Mouse (Mus musculus) heart, adult 2 months (tissue): ENCODE results near the gene Tmem11. TPM values are rescaled to one million over a fixed set of nuclear protein-coding genes. Genes with fewer than 3 reads are reported as not detected.
A peak's percentile ranks its signal among the peaks of the same experiment; 100 is the strongest.

Experiments
- DNase-seq, 2 experiments: peaks; one replicate each; pipeline ENCODE4 v3.0.0; 2021
- H3K27ac ChIP-seq: fragments of 200-600 bp; 2 replicates; pipeline ENCODE4 v1.8.1; 2022
- H3K27me3 ChIP-seq: fragments of 200-500 bp; 2 replicates; pipeline ENCODE4 v1.6.1; 2012; ENCODE audit warnings: mild to moderate bottlenecking, low read length, inconsistent platforms, mixed read lengths; ENCODE audit not compliant: control insufficient read depth, insufficient read depth
- H3K36me3 ChIP-seq: fragments of 200-500 bp; 2 replicates; pipeline ENCODE4 v1.6.1; 2012; ENCODE audit warnings: low read length, inconsistent platforms; ENCODE audit not compliant: control insufficient read depth, insufficient read depth
- H3K4me1 ChIP-seq: fragments of 200-500 bp; 2 replicates; pipeline ENCODE4 v1.6.1; 2011; ENCODE audit warnings: low read length; ENCODE audit not compliant: control insufficient read depth, insufficient read depth
- H3K4me3 ChIP-seq: fragments of 200-600 bp; 2 replicates; pipeline ENCODE4 v1.8.1; 2022
- H3K79me2 ChIP-seq: fragments of 200-500 bp; replicated peaks from 2 replicates; pipeline ENCODE4 v1.6.1; 2012; ENCODE audit warnings: mild to moderate bottlenecking, inconsistent platforms, low read length, moderate library complexity, mixed read lengths; ENCODE audit not compliant: control insufficient read depth, insufficient read depth
- H3K9ac ChIP-seq: fragments of 200-500 bp; 2 replicates; pipeline ENCODE4 v1.6.1; 2012; ENCODE audit warnings: low read depth, mild to moderate bottlenecking, control low read depth, inconsistent platforms, low read length, mixed read lengths
- CTCF ChIP-seq: fragments of 200-600 bp; IDR thresholded peaks from 2 replicates; pipeline ENCODE4 v1.8.1; 2022; ENCODE audit warnings: antibody characterized with exemption, mild to moderate bottlenecking, moderate library complexity
- EP300 ChIP-seq: fragments of 200-500 bp; IDR thresholded peaks from 2 replicates; pipeline ENCODE4 v1.6.1; 2011; ENCODE audit warnings: low read depth, low read length, control low read depth; ENCODE audit not compliant: insufficient read depth
- POLR2A ChIP-seq: fragments of 200-500 bp; IDR thresholded peaks from 2 replicates; pipeline ENCODE4 v1.6.1; 2011; ENCODE audit warnings: mild to moderate bottlenecking, low read depth, low read length, control low read depth; ENCODE audit not compliant: insufficient read depth
- WGBS: fragments of 180-500 bp; shearing (Covaris S2); methylation state at CpG from one replicate; pipeline ENCODE4 v1.1.7; 2018; 5-methylcytosine and 5-hydroxymethylcytosine counted together
- intact Hi-C: fragments of 180-260 bp; cut with DNase I; formaldehyde crosslinking; loops from one replicate; pipeline ENCODE4 v1.15.1; 2025
- polyA plus RNA-seq: library from polyadenylated mRNA; depleted of rRNA; stranded (reverse); fragments of >200 nt; gene quantifications from 2 replicates; pipeline ENCODE4 v1.2.3, GENCODE M21; 2012
- total RNA-seq, 2 experiments: library from RNA; stranded (reverse); gene quantifications; 2 replicates each; pipeline ENCODE4 v1.2.3; 2021

Tmem11 gene
- total and polyA plus RNA-seq, 3 experiments: 28.3 to 59.6 (median 31.4) TPM

- H3K9ac ChIP-seq: no peak overlapping the region
- no peak overlapping the region for H3K4me3 ChIP-seq
- intact Hi-C loops: loop anchor here (5.0 kb wide), 1 partner anchor 183 kb away; no protein-coding TSS in a partner anchor
- H3K27me3 ChIP-seq: no peaks in the 10 kb centered on the region
- H3K27ac ChIP-seq: no peak overlapping the region
- H3K79me2 ChIP-seq: no peaks in the 10 kb centered on the region
- 65% methylated on average over 1 of the region's 1 CpGs for WGBS
- peaks cover 5% of the 10 kb centered on the region for H3K4me1 ChIP-seq
- H3K36me3 ChIP-seq: no peaks in the 10 kb centered on the region
- no peak for DNase-seq
- TF ChIP-seq EP300 (no peak), POLR2A (no peak), CTCF (no peak)
These were observed 30.6 kb upstream of the Tmem11 start for GRCm38 (mm10) chr11:60909626-60910025.

GRCm38 (mm10) chr11:60908073-60908472 lies 29.0 kb upstream of the Tmem11 start:
- Histone ChIP-seq H3K4me1 (peaks cover 3% of the 10 kb centered on the region), H3K27me3 (no peaks in the 10 kb centered on the region), H3K79me2 (no peaks in the 10 kb centered on the region), H3K36me3 (no peaks in the 10 kb centered on the region), H3K9ac (no peak overlapping the region), H3K4me3 (no peak overlapping the region), H3K27ac (no peak overlapping the region)
- DNase-seq: no peak
- TF ChIP-seq CTCF (peak; percentile 56), EP300 (no peak)
- intact Hi-C loops: no loop called here
- 66% methylated on average over 3 of the region's 3 CpGs for WGBS

- DNase-seq: no peak
- no peaks in the 10 kb centered on the region for H3K27me3 ChIP-seq
- no peak overlapping the region for H3K9ac ChIP-seq
- no peak overlapping the region for H3K4me3 ChIP-seq
- no peaks in the 10 kb centered on the region for H3K36me3 ChIP-seq
- TF ChIP-seq CTCF (no peak), POLR2A (no peak), EP300 (no peak)
- H3K27ac ChIP-seq: no peak overlapping the region
- H3K4me1 ChIP-seq: no peaks in the 10 kb centered on the region
- WGBS: 87% methylated on average over 4 of the region's 4 CpGs
- H3K79me2 ChIP-seq: no peaks in the 10 kb centered on the region
- intact Hi-C loops: no loop called here
These were observed 27.4 kb upstream of the Tmem11 start for GRCm38 (mm10) chr11:60906449-60906848.

GRCm38 (mm10) chr11:60905407-60906120 lies 26.5 kb upstream of the Tmem11 start:
- H3K4me3 ChIP-seq: no peak overlapping the region
- TF ChIP-seq EP300: no peak
- TF ChIP-seq CTCF: no peak
- TF ChIP-seq POLR2A: no peak
- intact Hi-C loops: no loop called here
- H3K9ac ChIP-seq: no peak overlapping the region
- H3K79me2 ChIP-seq: no peaks in the 10 kb centered on the region
- H3K27ac ChIP-seq: no peak overlapping the region
- no peak for DNase-seq
- no peaks in the 10 kb centered on the region for H3K36me3 ChIP-seq
- WGBS: 84% methylated on average over 10 of the region's 10 CpGs
- H3K27me3 ChIP-seq: no peaks in the 10 kb centered on the region
- no peaks in the 10 kb centered on the region for H3K4me1 ChIP-seq

- WGBS: 81% methylated on average over 6 of the region's 6 CpGs
- intact Hi-C loops: no loop called here
- Histone ChIP-seq H3K36me3 (no peaks in the 10 kb centered on the region), H3K9ac (no peak overlapping the region), H3K4me1 (no peaks in the 10 kb centered on the region), H3K27ac (no peak overlapping the region), H3K27me3 (no peaks in the 10 kb centered on the region), H3K4me3 (no peak overlapping the region), H3K79me2 (no peaks in the 10 kb centered on the region)
- no peak for DNase-seq
- no peak for TF ChIP-seq EP300
- TF ChIP-seq CTCF: no peak
- TF ChIP-seq POLR2A: no peak
These were observed 24.6 kb upstream of the Tmem11 start for GRCm38 (mm10) chr11:60903661-60904061.

- Histone ChIP-seq H3K9ac (no peak overlapping the region), H3K36me3 (no peaks in the 10 kb centered on the region), H3K79me2 (no peaks in the 10 kb centered on the region), H3K27me3 (no peaks in the 10 kb centered on the region), H3K4me1 (no peaks in the 10 kb centered on the region), H3K4me3 (no peak overlapping the region), H3K27ac (no peak overlapping the region)
- WGBS: 64% methylated on average over 4 of the region's 4 CpGs
- DNase-seq: no peak
- intact Hi-C loops: no loop called here
- no peak for TF ChIP-seq POLR2A
- TF ChIP-seq EP300: no peak
- no peak for TF ChIP-seq CTCF
These were observed 23.4 kb upstream of the Tmem11 start for GRCm38 (mm10) chr11:60902486-60902885.
